Comparison of ENCODE assay signal across 10 mouse cellular contexts in the genomic region with DNA sequence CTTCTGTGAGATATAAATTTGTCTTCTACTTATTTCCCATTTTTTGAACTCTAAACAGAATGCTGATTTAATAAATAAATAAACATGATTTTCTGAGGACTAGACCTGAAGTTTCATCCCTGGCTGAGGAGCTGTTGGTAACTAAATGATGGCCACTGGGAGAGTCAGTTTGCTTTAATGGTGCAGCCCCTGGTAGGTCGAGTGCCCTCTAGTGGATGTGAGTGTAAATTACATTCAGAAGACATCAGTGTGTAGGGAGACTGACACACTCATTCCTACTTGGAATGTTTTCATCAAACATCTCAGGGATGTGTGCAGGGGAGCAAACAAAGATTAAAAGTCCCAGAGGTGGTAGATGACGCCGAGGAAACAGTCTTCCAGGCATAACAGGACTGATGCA.
DNase-seq lines count a peak whose midpoint lies in the region; ATAC-seq and TF ChIP-seq lines count a peak whose summit lies in the region.
"Had no signal": no experiment of that assay in that cellular context is flagged by ENCODE, and none has a peak within 500 bp of the region (broad histone marks: within the 10 kb centered on the region; RNA-seq: fewer than 3 reads in every experiment).

No protein-coding gene starts in this region.

- no peak for ATAC-seq in heart, postnatal 0 days (ENCODE audit: insufficient read depth, low read depth)
- peak; percentile 49 to 51; a peak in 2 of 4 replicates for ATAC-seq in hematopoietic stem cell, adult 5-6 weeks (replicated peaks in 1 of 2; ENCODE audit: insufficient read depth in 1 of 2, low FRiP score in 2 of 2, low TSS enrichment in 1 of 2, low read depth in 1 of 2, poor library complexity in 2 of 2, severe bottlenecking in 2 of 2)

- no peak for TF ChIP-seq EP300 in heart, postnatal 0 days (IDR thresholded peaks at IDR 0.05; ENCODE audit: low read depth)

- H3K9ac ChIP-seq in heart, postnatal 0 days (replicated peaks; ENCODE audit: low read depth, low read length): no peak overlapping the region
- H3K9ac ChIP-seq: embryonic facial prominence, embryonic 13.5 days; limb, embryonic 13.5 days had no signal

- no peaks in the 10 kb centered on the region for H3K4me1 ChIP-seq in heart, postnatal 0 days (ENCODE audit: control insufficient read depth, insufficient read depth)
- H3K4me1 ChIP-seq: embryonic facial prominence, embryonic 13.5 days had no signal

- H3K9me3 ChIP-seq in heart, postnatal 0 days (replicated peaks; ENCODE audit: control insufficient read depth, low read length): no peaks in the 10 kb centered on the region
- H3K9me3 ChIP-seq: embryonic facial prominence, embryonic 13.5 days; limb, embryonic 13.5 days had no signal

- no peak overlapping the region for H3K4me2 ChIP-seq in heart, postnatal 0 days (ENCODE audit: low read depth, low read length)
- H3K4me2 ChIP-seq: embryonic facial prominence, embryonic 13.5 days; limb, embryonic 13.5 days had no signal

- intact Hi-C loops in heart, postnatal 25 days (cut with DNase I): loop anchor here (5.0 kb wide), 1 partner anchor 488 kb away; the partner anchor contains the start of gene Thbs1

- DNase-seq in heart, postnatal 0 days (ENCODE audit: low spot score): peak; percentile 24
- DNase-seq in heart, postnatal 25 days (ENCODE audit: low spot score): no peak
- DNase-seq in 3T3-L1 (ENCODE audit: low read depth, low spot score): peak; percentile 65
- peak; percentile 58 for DNase-seq in NIH3T3 (ENCODE audit: low read depth)
- no peak for DNase-seq in urinary bladder, adult 2 months (ENCODE audit: low spot score)
- no peak for DNase-seq in right cerebral cortex, postnatal 4 days
- no peak for DNase-seq in cerebellum, adult 11 months

- H3K36me3 ChIP-seq in heart, postnatal 0 days (replicated peaks; ENCODE audit: control insufficient read depth, insufficient read depth, low read length): no peaks in the 10 kb centered on the region
- H3K36me3 ChIP-seq: embryonic facial prominence, embryonic 13.5 days; limb, embryonic 13.5 days had no signal

- TF ChIP-seq CTCF in heart, postnatal 0 days (IDR thresholded peaks at IDR 0.05; ENCODE audit: low read depth): peak; percentile 67

- no peak overlapping the region for H3K27ac ChIP-seq in heart, postnatal 0 days (ENCODE audit: low read depth)
- H3K27ac ChIP-seq: embryonic facial prominence, embryonic 13.5 days; limb, embryonic 13.5 days had no signal

- H3K27me3 ChIP-seq in heart, postnatal 0 days (ENCODE audit: control insufficient read depth, insufficient read depth, low read length): no peaks in the 10 kb centered on the region
- H3K27me3 ChIP-seq: embryonic facial prominence, embryonic 13.5 days; limb, embryonic 13.5 days had no signal

- 37% methylated on average over 3 of the region's 3 CpGs for WGBS in heart, postnatal 0 days

- no peak overlapping the region for H3K4me3 ChIP-seq in heart, postnatal 0 days (ENCODE audit: low read depth, low read length)
- H3K4me3 ChIP-seq: embryonic facial prominence, embryonic 13.5 days; limb, embryonic 13.5 days had no signal

Comparison
In these comparisons a context has a peak if more than half of its experiments do, and no peak if none do; other contexts are left out.
1. DNase-seq: peak in heart, postnatal 0 days (single experiment), 3T3-L1 (single experiment) and NIH3T3 (single experiment); none in heart, postnatal 25 days (single experiment), urinary bladder, adult 2 months (single experiment), right cerebral cortex, postnatal 4 days (single experiment) and cerebellum, adult 11 months (single experiment).